Mouse (Mus musculus) spleen, adult 12 weeks (tissue): ENCODE data around the gene Fam83f.

ENCODE experiments used
- DNase-seq: peaks from one replicate; pipeline ENCODE4 v3.0.0; 2022; ENCODE audit warnings: low spot score

The Fam83f gene

DNA sequence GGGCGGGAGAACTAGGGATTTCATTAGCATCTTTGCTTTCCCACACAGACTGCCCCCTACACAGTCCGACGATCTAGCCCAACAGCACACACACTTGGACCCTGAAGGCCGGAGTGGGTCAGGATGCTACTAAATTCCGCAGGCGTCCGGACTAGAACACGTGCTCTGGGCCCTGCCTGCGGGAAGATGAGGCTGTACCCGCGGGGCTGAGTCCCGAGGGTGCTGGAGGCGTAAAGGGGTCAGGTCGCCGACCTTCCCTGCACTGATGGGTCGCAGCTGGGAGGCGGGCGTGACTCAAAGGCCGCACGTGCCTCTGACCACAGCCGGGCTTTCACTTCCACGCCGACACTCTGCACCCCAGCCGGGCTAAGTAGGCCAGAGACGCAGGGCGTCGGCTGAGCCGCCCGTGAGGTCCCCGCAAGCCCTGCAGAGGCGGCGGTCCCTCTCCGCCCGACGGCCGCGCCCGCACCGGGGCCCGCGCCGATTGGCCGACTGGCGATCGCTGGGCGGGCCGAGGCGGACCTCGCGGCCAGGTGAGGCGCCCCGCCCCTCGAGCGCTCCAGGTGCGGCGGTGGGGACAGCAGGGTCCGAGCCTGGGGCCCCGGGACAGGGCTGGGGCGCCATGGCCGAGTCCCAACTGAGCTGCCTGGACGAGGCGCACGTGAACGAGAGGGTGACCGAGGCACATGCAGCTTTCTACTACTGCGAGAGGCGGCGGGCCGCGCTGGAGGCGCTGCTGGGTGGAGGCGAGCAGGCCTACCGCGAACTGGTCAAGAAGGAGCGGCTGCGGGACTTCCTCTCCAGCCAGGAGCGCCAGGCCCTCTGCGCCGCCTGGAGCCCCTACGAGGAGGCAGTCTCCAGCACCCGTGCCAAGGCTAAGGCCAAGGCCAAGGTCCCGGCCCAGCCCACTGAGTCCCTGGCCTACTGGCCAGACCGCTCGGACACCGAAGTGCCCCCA is at the start of gene Fam83f:
Gene Fam83f, plus strand, starts transcription at position 553 of the 958 bp plus-strand sequence.
- peak; percentile 37 for DNase-seq

DNA sequence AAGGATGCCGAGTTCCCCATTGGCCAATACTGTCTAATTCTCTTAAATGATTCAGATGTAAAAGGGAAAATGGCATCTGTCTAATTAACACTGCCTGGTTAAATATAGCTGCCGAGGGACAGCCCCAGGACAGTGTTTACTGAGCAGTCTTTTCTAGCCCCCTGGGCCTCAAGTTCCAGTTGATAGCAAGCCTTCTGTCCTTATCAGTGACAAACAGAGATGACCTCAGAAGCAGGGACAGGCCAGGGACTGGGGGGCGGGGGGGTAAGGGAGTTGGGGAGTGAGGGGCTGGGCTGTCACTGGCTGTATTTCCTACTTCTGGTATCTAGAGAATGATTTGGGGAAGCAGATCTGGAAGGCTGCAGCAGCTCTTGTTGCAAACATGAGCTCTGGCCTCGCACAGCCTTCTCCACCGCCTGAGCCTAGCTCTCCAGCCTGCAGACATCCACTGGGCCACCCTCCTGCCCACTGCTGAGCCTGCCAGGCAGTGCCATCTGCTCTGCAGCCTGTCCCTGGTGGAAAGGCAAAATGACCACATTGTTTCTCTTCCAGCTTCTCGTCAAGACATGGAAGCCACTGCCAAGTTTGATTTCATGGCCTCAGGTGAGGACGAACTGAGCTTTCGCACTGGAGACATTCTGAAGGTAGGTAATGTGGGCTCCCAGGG is 48.3 kb upstream of the Fam83f start:
- DNase-seq = peak; percentile 36

DNA sequence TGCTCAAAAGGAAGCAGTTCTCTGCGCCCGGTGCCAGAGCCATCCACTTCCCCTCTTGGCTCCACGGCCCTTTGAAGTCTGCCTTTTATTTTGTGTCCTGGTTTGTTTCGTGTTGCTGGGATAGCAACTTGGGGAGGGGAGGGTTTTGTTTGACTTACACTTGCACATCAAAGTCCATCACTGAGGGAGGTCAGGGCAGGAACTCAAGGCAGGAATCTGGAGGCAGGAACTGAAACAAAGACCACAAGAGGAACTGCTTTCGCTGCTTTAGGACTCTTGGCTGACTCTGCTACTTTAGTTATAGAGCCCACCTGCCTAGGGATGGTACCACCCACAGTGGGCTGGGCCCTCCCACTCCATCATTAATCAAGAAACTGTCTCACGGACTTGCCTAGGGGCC is 45.2 kb upstream of the Fam83f start:
- DNase-seq = no peak

DNA sequence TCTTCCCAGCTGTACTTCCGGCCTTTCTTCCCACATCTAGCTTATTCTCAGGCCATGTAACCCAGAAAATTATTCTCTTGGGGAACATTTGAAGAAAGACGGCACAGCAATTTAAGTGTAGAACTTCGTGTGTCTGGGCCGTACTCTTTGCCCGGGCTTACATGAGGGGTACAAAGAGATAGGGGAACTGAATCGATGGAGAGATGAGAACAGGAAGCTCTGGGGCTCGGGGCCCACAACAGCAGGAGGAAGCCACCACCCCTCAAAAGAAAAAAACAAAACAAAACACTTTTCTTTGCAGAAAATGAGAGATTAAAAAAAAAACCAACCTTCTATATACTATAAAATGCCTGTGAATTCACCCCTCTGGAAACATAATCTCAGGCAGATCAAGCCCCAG is 41.5 kb upstream of the Fam83f start:
- DNase-seq = no peak

DNA sequence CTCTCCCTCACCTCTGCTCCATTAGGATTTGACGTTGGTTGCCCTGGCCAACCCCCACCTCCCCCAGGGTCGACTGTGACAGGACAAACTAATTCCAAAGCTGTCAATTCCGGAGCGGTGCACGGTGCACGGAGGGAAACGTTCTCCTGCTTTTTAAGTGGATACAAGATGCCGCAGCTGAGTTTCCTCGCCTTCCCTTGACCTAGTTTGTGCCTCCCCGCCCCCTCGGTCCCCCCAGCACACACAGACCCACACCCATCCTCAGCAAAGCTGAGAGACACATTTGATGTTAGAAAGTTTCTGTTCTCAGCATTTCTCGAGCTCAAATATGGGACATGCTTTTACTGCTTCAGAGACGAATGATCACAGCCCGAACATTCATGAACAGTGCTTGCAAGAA is 40.9 kb upstream of the Fam83f start:
- no peak for DNase-seq

DNA sequence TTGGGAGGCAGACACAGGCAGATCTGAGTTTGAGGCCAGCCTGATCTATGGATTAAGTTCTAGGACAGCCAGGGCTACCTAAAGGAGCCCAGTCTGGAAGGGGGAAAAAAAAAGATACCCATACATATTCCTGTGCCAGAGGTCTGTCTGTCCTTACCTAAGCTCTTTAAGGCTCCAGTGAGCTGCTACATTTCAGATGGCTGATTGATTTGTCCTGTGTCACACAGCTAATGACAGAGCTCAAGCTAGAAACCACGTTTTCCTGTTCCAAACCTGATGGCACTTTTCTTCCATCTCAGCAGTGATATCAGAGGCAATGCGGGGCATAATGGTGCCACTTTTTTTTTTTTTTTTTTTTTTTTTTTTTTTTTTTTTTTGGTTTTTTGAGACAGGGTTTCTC is 40.3 kb upstream of the Fam83f start:
- DNase-seq = no peak

DNA sequence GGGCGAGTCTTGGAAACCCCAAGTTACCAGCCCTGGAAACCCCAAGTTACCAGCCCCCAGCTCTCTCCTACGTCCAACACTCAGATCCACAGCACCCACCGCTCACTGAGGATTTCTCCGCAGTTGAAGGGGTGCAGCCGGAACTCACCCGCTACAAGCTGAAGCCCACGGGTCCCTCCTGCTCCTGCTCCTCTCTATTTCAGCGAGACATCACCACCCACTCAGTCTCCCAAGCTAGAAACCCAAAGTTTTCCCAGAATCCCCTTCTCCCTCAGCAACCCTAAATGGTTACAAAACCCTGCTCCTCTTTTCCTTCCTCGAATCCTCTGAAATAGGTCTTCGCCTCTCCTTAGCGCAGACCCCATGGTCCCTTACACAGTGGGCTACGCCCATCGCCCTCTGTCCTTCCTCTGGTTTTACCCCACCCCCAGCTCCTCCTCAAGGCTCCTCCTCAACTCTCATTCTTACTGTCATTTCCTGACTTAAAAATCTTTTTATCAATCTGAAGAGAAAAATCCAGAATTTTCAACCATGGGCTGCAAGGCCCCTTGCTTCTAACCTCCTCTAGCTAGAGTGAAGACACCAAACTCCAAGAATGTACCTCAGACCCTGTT is 39.3 kb upstream of the Fam83f start:
- DNase-seq = no peak

DNA sequence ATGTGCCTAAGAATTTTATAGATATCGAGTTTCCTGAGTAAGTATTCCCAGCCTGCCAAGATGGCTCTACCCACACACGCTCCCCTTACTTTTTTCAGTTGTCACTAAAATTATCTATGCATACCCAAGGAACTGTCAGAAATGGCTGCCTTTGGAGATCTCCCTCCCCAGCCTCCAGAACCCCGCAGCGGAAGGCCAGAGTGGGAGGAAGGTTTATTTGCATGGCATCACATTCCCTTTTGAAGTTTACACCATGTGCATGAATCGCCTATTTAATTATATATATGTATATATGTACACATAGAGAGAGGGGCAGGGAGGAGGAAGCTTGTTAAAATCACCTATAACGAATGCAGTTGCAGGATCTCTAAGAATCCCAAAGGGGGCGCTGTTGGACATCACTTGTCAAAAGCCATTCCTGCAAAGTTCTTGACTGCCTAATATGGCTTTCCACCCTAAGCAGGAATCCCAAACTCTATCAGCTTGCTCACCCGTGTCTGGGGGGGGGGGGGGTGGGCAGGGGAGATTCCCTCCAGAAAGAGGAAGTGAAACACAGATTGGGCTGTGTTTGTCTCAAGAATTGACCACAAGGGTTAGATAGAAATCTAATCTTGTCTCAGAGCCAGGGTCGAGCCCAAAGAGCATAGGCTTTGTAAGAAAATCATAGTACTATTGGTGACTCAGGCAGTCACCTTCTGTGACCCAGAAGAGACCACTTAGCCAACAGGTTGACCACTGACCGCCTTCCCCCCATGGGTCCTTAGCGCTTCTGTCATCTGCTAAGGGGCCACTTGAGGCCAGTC is 37.1 kb upstream of the Fam83f start:
- no peak for DNase-seq

DNA sequence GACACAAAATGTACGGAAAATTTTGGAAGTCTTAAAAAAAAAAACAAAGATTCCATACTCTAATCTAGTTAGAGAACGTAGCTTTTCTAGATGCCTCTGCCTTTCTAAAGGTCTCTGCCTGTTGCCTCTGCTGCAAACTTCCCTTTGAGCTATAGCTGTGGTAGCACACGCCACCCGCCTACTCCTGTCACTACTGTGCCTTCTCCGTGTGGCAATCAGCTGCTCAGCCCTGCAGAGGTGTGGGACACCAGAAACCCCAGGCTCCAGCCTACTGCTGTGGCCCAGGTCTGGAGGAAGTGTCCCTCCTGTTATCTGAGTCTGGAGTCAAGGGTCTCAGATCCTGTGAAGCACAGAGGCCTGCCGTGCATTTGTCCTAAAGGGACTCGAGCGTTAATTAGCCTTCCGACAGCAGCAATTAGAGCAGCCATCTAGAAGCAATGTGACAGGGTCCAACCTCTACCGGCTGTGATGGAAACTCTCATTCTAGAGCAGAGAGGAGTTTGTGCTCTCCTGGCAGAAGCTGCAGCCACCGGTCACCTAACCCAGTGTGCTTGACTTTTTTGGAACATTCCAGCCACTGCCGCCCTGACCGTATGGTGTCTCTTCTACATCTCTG is 34.8 kb upstream of the Fam83f start:
- DNase-seq = no peak

DNA sequence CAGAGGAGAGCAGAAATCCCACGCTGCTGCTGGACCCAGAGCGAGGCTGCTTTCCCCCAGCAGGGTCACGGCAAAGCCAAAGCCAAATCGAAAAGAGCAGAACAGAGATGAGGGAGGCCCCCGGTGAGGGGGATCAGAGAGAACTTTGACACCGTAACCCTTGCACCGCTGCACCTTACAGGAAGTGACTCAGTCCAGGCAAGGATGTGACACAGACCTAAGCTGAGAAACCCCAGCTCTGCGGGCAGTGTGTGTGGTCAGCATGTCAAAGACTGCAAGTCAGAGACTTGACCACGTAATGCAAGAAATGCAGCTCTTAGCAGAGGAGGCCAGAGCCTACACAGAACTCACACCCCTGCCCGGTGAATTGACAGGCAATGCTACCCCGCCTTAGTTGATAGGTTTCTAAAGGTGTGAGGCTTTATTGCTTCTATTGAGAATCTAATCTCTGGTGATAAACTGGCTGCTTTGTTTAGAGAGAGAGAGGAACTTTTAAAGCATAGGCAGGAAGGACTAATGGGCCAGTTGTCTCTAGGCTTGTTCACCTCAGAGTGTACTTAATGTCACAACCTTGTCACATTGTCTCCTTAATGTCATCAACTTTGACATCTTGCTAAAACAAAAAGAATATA is 32.5 kb upstream of the Fam83f start:
- no peak for DNase-seq

DNA sequence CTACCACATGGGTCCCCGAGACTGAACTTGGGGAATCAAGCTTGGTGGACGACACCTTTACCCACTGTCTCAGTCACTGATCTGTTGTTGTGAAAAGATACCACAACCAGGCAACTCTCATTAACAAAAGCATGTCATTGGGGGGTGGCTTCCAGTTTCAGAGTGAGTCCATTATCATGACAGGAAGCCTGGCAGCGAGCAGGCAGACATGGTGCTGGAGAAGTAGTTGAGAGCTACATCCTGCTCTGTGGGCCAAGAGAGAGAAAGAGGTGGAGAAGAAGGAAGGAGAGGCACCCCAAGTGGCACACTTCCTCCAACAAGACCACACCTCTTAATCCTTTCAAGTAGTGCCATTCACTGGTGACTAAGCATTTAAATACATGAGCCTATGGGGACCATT is 31.8 kb upstream of the Fam83f start:
- no peak for DNase-seq

DNA sequence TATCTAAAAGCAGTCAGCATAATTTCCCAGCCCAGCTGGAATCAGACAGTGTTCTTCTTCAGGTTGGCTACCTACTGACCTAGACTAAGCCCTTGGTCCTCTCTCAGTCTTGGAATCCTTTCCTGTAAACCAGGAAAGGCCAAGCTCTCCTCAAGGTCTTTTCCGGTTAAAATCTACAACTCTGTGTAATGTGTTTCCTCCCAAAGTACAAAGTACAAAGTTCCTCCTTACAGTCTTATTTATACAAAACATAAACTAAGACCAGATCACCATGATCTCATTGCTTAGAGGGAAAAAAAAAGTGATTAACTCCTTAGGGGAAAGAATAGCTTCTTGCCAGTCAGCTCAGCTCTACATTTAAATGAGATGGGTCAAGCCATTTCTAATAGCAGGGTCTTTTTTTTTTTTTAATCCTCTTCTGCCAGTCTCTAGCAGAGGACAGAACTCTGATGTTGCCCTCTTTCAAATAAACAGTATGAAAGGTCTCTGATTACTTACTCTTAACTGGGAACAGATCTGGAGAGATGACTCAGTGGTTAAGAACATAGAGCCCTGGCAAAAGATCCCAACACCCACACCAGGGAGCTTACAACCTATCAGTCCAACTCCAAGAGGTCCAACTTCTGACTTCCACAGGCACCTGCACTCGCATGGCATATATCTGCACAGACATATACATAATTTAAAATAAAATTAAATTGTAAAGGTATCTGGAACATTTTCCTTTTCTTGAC is 29.8 kb upstream of the Fam83f start:
- DNase-seq = no peak

DNA sequence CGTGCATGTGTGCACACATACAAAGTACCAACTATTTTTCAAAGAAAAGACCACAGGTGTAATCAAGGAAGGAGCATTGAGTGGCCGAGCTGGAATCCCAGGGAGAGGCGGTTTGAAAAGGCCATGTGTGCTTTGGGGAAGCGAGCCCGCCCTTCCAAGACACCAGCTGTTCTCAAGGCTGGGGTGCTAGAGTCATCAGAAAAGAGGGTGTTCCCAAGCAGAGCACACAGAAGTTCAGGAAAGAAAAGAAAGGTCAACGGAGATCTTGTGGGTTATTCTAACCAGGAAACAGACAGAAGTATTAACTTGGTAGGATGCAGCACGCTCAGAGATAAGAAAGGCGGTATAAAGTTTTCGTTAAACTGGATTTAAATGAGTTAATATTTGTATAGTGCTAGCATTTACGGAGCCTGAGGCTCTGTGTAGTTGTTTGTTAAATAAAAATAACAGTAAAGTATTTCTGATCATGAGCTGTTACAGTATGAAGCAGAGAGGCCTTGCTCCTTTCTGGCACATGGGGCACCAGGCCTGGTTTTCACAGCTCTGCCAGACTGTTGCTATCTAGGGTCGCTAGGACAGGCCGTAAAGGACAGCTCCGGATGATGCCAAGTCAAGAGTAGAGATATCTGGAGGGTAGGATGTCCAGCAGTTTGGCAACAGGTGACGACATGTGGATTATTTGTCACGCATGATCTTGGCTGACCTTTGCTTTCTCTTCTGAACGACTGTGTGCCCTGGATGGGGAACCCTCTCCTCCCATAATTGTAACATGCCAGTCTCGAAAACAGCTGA is 26.4 kb upstream of the Fam83f start:
- no peak for DNase-seq

DNA sequence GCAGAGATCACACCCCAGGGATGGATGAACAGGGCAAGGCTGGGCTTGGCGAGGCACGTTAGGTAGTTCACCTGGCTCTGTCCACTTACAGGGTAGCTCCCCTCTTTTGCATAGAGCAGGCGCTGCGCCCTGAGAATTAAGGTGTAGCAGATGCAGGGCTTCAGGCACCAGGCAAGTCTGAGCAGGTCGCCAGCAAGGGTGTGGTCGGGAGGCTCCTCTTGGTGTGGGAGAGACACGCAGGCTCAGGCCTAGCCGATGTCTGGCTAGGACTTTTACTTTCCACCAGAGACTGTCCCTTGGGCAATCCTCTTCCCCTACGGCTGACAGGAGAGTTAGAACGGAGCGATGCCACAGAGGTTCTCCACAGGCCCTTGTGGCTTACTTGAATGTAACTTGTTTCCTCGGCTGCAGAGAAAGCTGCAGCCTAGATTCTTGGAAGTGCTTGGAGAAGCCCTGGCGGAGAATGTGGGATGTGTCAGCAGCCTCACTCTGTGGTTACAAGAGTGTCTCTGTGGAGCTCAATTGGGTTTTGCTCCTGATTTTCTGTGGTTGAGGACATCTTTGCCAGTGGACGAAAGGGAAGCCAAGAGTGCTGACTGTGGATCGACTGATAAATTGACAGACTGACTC is 22.6 kb upstream of the Fam83f start:
- DNase-seq = no peak

DNA sequence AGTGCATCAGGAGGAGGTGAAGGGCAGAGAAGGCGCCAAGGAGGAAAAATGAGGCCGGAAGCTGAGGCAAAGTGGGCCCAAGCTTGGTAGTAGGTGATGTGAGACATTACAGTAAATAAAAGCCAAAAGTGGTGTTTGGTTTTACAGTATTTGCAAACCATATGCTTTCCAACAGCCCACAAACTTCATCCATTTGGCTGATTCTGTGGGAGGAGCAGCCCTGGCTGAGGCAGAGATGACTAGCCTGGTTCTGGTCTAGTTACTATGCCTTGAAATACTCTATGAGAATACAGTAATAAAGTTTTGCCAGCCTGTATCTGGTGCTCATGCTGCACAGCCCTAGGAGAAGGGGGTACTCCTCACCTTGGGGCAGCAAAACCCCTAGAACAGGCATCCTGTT is 21.2 kb upstream of the Fam83f start:
- DNase-seq = no peak

DNA sequence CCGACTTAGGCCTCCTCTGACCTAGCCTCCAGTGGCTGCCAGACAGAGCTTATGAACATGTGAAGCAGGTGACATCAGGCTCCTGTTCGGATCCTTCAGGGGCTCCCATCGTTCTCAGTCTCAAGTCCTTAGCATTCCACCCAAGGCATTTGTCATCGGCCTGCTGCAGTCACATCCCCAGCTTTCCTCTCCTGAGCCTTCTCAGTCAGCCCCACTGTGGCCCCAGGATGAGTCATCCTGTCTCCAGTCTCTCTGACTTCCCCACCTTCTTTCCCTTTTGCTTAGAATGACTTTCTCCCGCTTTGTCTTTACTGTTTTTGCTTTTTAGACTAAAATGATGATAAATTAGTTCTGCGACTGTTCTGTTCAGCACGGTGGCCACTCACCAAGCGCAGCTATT is 17.8 kb upstream of the Fam83f start:
- no peak for DNase-seq

DNA sequence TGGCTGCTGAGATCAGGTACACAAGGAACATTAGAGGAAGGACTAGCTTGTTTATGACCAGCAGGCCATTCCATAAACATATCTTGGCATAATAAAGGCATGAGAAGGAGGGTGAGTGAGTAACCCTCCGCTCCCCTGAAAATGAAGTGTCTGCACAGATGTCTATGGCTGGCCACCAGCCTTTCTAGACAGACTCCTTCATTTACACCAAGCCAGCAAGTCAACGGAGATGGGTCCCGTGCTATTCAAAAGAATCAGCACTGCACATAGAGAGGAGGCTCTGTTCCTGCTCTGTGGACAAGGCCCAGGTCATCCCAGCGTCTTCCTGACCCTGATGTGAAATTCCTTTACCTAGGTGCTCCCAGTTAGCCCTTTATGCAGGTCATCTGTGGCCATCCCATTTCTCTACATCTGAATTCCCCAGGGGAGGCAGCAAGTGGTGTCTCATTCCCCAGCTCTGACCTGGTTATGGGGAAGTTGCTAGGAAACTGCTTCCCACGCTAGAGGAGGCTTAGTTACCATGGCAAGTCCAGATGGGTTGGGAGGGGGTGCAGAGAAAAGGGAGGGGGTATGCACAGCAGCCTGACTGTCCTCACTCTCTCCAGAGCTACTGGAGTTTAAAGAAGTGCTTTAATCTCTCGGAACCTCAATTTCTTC is 12.7 kb upstream of the Fam83f start:
- no peak for DNase-seq

DNA sequence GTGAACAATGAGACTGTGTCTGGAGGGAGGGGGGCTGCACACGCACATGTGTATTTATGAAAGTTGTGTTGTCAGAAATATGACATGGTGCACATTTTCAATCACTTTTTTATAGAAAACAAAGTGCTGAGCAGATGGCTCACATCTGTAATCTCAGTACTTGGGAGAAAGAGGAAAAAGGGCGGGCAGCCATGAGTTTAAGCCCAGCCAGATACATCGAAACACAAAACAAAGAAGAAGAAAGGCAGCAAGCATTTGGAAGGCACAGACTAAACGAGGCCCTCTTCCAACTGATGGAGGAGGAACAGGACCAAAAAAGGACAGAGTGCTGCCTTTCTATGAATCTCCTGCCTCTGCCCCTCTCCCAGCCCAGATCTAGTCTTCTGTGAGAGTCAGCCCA is 10.7 kb upstream of the Fam83f start:
- no peak for DNase-seq

DNA sequence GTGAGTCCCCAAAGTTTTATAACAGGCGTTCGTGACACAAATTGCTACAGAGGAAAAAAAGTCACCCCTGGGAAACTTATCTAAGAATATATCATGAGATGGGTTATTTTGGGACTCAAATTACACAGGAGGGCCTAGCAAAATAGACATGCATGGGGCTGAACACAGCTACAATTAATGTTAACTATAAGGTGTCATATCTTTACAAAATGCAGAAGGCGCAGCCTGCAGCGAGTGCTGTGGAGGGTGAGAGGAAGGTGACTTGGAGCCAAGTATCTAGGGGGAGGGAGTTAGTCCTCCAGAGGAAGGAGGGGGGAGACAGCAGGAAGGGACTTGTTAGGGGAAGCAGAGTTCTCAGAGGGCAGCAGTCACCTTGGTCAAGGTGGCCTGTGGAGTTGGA is 7.2 kb upstream of the Fam83f start:
- no peak for DNase-seq
